Mouse (Mus musculus) heart, postnatal 0 days (tissue): ENCODE results near the gene Gm4969. TPM values are rescaled to one million over a fixed set of nuclear protein-coding genes. Genes with fewer than 3 reads are reported as not detected.

ENCODE experiments used
- ATAC-seq: fragments of 200-750 bp; cut with Nextera tagmentation; 2 replicates; pipeline ENCODE4 v1.8.0; 2017; ENCODE audit warnings: low read depth, moderate number of reproducible peaks, moderate library complexity; ENCODE audit not compliant: insufficient read depth
- DNase-seq: peaks from one replicate; pipeline ENCODE4 v3.0.0-alpha.2; 2016; ENCODE audit warnings: low spot score
- H3K27ac ChIP-seq: fragments of 300-500 bp; sonication (generic); 2 replicates; pipeline ENCODE4 v1.5.1; 2014; ENCODE audit warnings: low read depth, mild to moderate bottlenecking
- H3K27me3 ChIP-seq: fragments of 300-500 bp; sonication (generic); 2 replicates; pipeline ENCODE4 v1.6.1; 2014; ENCODE audit warnings: low read length, mixed read lengths; ENCODE audit not compliant: control insufficient read depth, insufficient read depth
- H3K36me3 ChIP-seq: fragments of 300-500 bp; sonication (generic); replicated peaks from 2 replicates; pipeline ENCODE4 v1.6.1; 2014; ENCODE audit warnings: low read length, mixed read lengths; ENCODE audit not compliant: control insufficient read depth, insufficient read depth
- H3K4me1 ChIP-seq: fragments of 300-500 bp; sonication (generic); 2 replicates; pipeline ENCODE4 v1.6.1; 2014; ENCODE audit warnings: antibody characterized with exemption; ENCODE audit not compliant: control insufficient read depth, insufficient read depth
- H3K4me2 ChIP-seq: fragments of 300-500 bp; sonication (generic); 2 replicates; pipeline ENCODE4 v1.6.1; 2014; ENCODE audit warnings: low read depth, mild to moderate bottlenecking, low read length, moderate library complexity
- H3K4me3 ChIP-seq: fragments of 300-500 bp; sonication (generic); 2 replicates; pipeline ENCODE4 v1.5.1; 2014; ENCODE audit warnings: low read depth, low read length
- H3K9ac ChIP-seq: fragments of 300-500 bp; sonication (generic); replicated peaks from 2 replicates; pipeline ENCODE4 v1.6.1; 2014; ENCODE audit warnings: low read depth, low read length, mixed read lengths
- H3K9me3 ChIP-seq: fragments of 300-500 bp; sonication (generic); replicated peaks from 2 replicates; pipeline ENCODE4 v1.6.1; 2016; ENCODE audit warnings: low read length; ENCODE audit not compliant: control insufficient read depth
- CTCF ChIP-seq: IDR thresholded peaks from 2 replicates; pipeline ENCODE4 v1.5.1; 2016; ENCODE audit warnings: antibody characterized with exemption, control low read depth, low read depth
- EP300 ChIP-seq: IDR thresholded peaks from 2 replicates; pipeline ENCODE4 v1.6.1; 2016; ENCODE audit warnings: antibody characterized with exemption, low read depth
- WGBS: fragments of 180-500 bp; shearing (Covaris S2); extraction: QIAGEN DNeasy Blood & Tissue Kit; methylation state at CpG from one replicate; pipeline ENCODE4 v1.1.7; 2014; 5-methylcytosine and 5-hydroxymethylcytosine counted together
- polyA plus RNA-seq: library from polyadenylated mRNA; unstranded; fragments of >200 nt; fragmentation: Nextera tagmentation; extraction: Ambion mirVana; gene quantifications from 2 replicates; pipeline ENCODE4 v1.2.1, GENCODE M21; 2015
- total RNA-seq: library from RNA; depleted of rRNA; stranded (reverse); fragments of >200 nt; gene quantifications from 2 replicates; pipeline ENCODE4 v1.2.3, GENCODE M21; 2014; ENCODE audit warnings: low replicate concordance; rRNA removed

Gene Gm4969
- total RNA-seq, result 0.19 and 0.69 TPM in 2 replicates
- 0.21 and 0.38 TPM in 2 replicates for polyA plus RNA-seq

- Histone ChIP-seq H3K4me2 (peak within 1 kb of the TSS; percentile 32), H3K9me3 (no peaks in the 10 kb centered on the region), H3K4me3 (no peak within 1 kb of the TSS), H3K9ac (no peak within 1 kb of the TSS), H3K36me3 (no peaks in the 10 kb centered on the region), H3K4me1 (peaks cover 8% of the 10 kb centered on the region; the same call in 1 of the 2 replicates), H3K27me3 (no peaks in the 10 kb centered on the region), H3K27ac (no peak within 1 kb of the TSS)
- TF ChIP-seq CTCF, result peak; percentile 16
- no peak for TF ChIP-seq EP300
- ATAC-seq, result 0 out of 2 replicates have a peak, but pooled peaks have one; percentile 11
- 27% methylated on average over 52 of the region's 64 CpGs for WGBS
- peak; percentile 10 for DNase-seq
Observed at GRCm38 (mm10) chr7:19118028-19118771, at the start of gene Gm4969. Gene Gm4969, minus strand, starts transcription at chr7:19118368.

DNA sequence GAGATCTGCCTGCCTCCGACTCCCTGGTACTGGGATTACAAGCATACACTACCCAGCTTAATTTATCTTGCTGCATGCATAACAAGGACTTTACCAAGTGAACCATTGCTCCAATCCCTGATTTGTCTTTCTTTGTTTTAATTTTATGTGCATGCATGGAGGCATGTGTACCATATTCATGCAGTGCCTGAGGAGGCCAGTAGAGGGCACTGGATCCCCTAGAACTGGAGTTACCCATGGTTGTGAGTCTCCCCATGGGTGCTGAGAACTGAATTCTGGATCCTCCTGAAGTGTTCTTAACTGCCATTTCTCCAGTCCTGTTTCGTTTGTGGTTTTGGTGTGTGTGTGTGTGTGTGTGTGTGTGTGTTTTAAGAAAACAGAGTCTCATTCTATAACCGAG lies 48.8 kb upstream of the Gm4969 start:
- no peaks in the 10 kb centered on the region for H3K27me3 ChIP-seq
- H3K9ac ChIP-seq, result no peak overlapping the region
- 87% methylated on average over 3 of the region's 3 CpGs for WGBS
- ATAC-seq (no peak), DNase-seq (no peak)
- H3K4me3 ChIP-seq, result no peak overlapping the region
- TF ChIP-seq CTCF (no peak), EP300 (no peak)
- no peaks in the 10 kb centered on the region for H3K9me3 ChIP-seq
- no peak overlapping the region for H3K27ac ChIP-seq
- H3K36me3 ChIP-seq, result peaks cover 7% of the 10 kb centered on the region; the same call in 1 of the 2 replicates
- H3K4me2 ChIP-seq, result no peak overlapping the region
- peaks cover 42% of the 10 kb centered on the region for H3K4me1 ChIP-seq

GRCm38 (mm10) chr7:19165656-19166423 lies 47.7 kb upstream of the Gm4969 start, which contains the start of gene Gipr:
Gene Gipr, minus strand, starts transcription at chr7:19166127.
- 7% methylated on average over 14 of the region's 14 CpGs for WGBS
- peak within 1 kb of the TSS; percentile 22 for H3K4me3 ChIP-seq
- H3K27ac ChIP-seq, result peak within 1 kb of the TSS; percentile 81
- H3K9ac ChIP-seq, result no peak within 1 kb of the TSS
- H3K9me3 ChIP-seq, result no peaks in the 10 kb centered on the region
- H3K4me1 ChIP-seq, result peaks cover 32% of the 10 kb centered on the region
- peaks cover 7% of the 10 kb centered on the region; the same call in 1 of the 2 replicates for H3K36me3 ChIP-seq
- DNase-seq (peak; percentile 84), ATAC-seq (peak; percentile 81)
- H3K4me2 ChIP-seq, result peak within 1 kb of the TSS; percentile 52
- no peaks in the 10 kb centered on the region for H3K27me3 ChIP-seq
- TF ChIP-seq CTCF, result peak; percentile 11; the same call in 1 of the 2 replicates
- no peak for TF ChIP-seq EP300

DNA sequence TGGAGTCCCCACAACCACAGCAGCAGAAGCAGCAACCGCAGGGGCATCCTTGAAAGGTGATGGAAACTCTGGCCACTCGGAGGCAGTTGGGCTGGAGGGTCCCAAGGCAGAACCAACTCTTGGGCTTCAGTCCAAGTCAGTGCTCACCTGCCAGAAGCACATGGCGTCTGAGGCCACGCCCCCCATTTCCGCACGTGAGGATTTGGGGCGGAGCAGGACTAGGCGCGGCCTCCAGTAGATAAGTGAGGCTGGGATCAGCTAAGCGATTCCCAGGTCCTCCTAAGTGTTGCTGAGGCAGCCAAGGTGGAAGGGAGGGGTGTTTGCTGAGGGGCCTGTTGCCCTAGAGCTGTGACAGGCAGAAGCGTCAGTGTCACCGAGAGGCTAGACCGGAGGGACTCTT lies 46.8 kb upstream of the Gm4969 start:
- no peak; the same call in 1 of the 2 replicates for ATAC-seq
- no peak overlapping the region for H3K9ac ChIP-seq
- peaks cover 29% of the 10 kb centered on the region for H3K4me1 ChIP-seq
- peak overlapping the region; percentile 22 for H3K4me3 ChIP-seq
- no peak overlapping the region for H3K27ac ChIP-seq
- peaks cover 7% of the 10 kb centered on the region; the same call in 1 of the 2 replicates for H3K36me3 ChIP-seq
- no peaks in the 10 kb centered on the region for H3K9me3 ChIP-seq
- DNase-seq, result no peak
- WGBS, result 4% methylated on average over 13 of the region's 13 CpGs
- TF ChIP-seq CTCF (no peak), EP300 (no peak)
- H3K4me2 ChIP-seq, result peak overlapping the region; percentile 52
- H3K27me3 ChIP-seq, result no peaks in the 10 kb centered on the region

GRCm38 (mm10) chr7:19164189-19164588 lies 46.0 kb upstream of the Gm4969 start:
- Histone ChIP-seq H3K4me1 (peaks cover 21% of the 10 kb centered on the region), H3K36me3 (peaks cover 7% of the 10 kb centered on the region; the same call in 1 of the 2 replicates), H3K9me3 (no peaks in the 10 kb centered on the region), H3K4me3 (no peak overlapping the region), H3K27me3 (0 out of 2 replicates have a peak, but pooled peaks cover 8% of the 10 kb centered on the region), H3K4me2 (peak overlapping the region; percentile 52), H3K27ac (no peak overlapping the region), H3K9ac (no peak overlapping the region)
- TF ChIP-seq CTCF (no peak), EP300 (no peak)
- WGBS, result 11% methylated on average over 6 of the region's 6 CpGs
- ATAC-seq (no peak), DNase-seq (no peak)
